Mouse (Mus musculus) liver, adult 2 months (tissue): ENCODE measurements around the gene Ptchd3.

ENCODE experiments used
- CTCF ChIP-seq: fragments of 200-500 bp; IDR thresholded peaks from 2 replicates; pipeline ENCODE4 v1.5.1; 2011; ENCODE audit warnings: low read depth, low read length, control low read depth
- POLR2A ChIP-seq: fragments of 200-500 bp; IDR thresholded peaks from 2 replicates; pipeline ENCODE4 v1.6.1; 2011; ENCODE audit warnings: low read length, control low read depth; ENCODE audit not compliant: insufficient read depth; ENCODE audit errors: extremely low read depth

- TF ChIP-seq POLR2A = no peak
- TF ChIP-seq CTCF = no peak
Observed at GRCm38 (mm10) chr11:121804258-121805027, 25.6 kb upstream of the Ptchd3 start.
